Mouse (Mus musculus) retina, postnatal 7 days (tissue): Measurements from ENCODE around the gene Fastk.
"Not testable (repeated sequence)": the region's sequence is repeated elsewhere in the genome, so short reads cannot be mapped to it uniquely, and the experiment has no call there.

Source experiments
- DNase-seq: peaks from one replicate; pipeline ENCODE4 v3.0.0-alpha.2; 2012; ENCODE audit warnings: low read depth, low spot score

Fastk gene

GRCm38 (mm10) chr5:24424004-24424781 lies 20.9 kb downstream of the Fastk start:
- no peak for DNase-seq

DNA sequence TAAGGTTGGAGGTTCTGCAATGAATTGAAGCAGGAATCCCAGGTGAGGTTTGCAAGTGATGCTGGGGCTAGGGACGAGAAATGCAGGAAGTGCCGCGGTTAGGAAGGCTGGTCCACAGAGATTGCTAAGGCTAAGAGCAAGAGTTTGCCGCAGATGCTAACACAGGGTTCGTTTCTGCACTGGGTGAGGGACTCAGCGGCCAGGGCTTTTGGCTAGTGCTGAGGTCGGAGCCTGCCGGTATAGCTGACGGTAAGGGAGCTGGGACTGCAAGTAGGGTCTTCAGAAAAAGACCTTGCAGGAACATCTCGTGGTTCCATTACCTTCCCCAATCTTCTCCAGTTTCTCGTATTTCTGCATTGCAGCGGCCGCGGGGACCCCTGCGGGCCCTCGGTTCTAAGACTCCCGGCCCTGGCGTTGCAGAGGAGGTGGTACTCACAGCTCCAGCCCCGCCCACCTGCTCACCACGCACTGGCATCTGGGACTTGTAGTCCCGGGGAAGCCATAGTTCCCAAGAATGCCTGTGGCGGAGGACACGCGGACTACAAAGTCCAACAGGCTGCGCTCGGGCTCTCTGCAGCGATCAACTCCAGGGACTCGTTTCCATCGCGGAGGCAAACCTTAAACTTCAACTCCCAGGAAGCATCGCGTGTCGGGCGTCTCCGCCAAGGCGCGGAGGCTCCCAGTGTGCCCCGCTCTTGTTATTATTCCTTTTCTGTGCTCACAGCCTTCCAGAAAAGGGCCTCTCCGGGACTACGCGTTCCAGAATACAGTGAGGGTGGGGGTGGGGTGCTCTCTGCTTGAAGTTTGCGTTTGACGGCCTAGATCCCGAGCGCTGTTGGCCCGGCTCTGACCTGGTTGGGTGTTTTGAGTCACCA lies 21.7 kb downstream of the Fastk start, which contains the start of the genes Cdk5 and Slc4a2:
Gene Cdk5, minus strand, starts transcription at position 402 of the 875 bp plus-strand sequence.
Gene Slc4a2, plus strand, starts transcription at position 709 of the 875 bp plus-strand sequence.
- peak; percentile 96 for DNase-seq

DNA sequence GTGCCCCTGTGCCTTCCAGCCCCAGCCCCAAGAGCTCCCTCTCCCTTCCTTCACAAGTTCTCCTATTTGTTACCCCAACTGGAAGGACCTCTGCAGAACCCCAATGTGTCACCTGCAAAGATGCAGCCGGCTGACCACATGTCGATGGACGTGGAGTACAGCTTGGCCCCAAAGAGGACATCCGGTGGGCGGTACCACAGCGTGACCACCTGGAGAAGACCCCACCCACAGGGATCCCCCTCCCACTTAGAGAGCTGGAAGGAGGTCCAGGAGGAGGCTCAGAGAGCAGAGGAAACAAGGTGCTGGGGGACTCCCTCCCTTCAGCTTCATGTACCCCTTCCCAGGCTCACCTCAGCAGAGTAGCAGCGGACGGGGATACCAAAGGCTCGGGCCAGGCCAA lies 24.7 kb downstream of the Fastk start:
- DNase-seq: no peak

GRCm38 (mm10) chr5:24417587-24417986 lies 27.5 kb downstream of the Fastk start:
- DNase-seq: no peak

DNA sequence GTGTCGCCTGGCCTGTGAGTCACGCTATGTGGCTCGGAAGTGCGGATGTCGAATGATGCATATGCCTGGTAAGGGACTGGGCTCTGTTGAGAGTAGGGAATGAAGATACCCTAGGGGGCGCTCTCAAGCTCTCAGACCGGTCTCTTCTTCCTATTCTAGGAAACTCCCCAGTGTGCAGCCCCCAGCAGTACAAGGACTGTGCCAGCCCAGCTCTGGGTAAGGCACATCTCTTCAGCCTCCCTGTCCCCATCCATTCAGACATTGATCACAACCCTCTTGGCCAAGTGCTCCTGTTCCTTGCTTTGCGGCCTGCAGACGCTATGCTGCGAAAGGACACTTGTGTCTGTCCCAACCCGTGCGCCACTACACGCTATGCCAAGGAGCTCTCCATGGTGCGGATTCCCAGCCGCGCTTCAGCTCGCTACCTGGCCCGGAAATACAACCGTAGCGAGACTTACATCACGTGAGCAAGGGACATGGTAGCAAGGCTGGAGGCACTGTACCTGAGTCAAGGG lies 28.8 kb downstream of the Fastk start:
- no peak for DNase-seq

DNA sequence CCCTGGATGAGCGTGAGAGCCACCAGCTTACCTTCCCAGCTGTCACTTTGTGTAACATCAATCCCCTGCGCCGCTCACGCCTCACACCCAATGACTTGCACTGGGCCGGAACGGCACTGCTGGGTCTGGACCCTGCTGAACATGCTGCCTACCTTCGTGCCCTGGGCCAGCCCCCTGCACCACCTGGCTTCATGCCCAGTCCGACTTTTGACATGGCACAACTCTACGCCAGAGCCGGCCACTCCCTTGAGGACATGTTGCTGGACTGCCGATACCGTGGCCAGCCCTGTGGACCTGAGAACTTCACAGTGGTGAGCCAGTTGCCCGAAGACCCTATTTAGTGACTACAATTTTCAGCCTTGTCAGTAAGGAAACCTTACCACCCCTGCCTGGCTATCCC lies 31.1 kb downstream of the Fastk start:
- no peak for DNase-seq

DNA sequence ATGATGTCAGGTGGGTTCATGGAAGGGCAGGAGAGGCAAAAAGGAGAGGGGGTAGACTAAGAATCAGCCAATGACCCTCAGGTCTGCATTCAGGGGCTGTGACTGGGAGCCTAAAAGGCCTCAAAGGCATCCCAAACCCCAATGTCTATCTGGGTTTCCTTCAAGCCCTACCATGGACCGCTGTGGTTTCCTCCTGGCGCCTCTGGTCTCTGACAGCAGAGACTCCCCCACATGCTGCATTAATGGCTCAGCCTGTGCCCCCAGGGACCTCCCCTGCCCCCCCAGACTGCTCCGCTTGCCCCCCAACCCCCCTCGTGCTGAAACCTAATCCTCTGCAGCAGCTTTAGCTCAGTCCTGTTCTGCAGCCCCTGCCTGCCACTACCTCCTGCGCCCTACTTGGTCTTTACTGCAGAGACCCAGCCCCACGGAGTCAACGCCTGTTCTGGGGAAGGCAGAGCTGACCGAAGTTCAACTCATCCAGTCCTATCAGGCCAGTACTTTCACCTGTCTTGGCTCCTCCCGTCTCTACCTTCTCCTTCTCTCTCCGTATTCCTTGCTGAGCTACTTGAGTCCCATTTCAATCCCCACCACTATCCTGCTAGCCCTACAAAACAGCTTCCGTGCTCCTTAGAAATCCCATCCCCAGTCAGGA lies 31.9 kb downstream of the Fastk start, which contains the start of gene Asic3:
Gene Asic3, plus strand, starts transcription at position 351 of the 652 bp plus-strand sequence.
- no peak for DNase-seq

- DNase-seq: no peak
Measured at GRCm38 (mm10) chr5:24412063-24412462, 33.0 kb downstream of the Fastk start.

- DNase-seq: no peak
Measured at GRCm38 (mm10) chr5:24409466-24409865, 35.6 kb downstream of the Fastk start.

DNA sequence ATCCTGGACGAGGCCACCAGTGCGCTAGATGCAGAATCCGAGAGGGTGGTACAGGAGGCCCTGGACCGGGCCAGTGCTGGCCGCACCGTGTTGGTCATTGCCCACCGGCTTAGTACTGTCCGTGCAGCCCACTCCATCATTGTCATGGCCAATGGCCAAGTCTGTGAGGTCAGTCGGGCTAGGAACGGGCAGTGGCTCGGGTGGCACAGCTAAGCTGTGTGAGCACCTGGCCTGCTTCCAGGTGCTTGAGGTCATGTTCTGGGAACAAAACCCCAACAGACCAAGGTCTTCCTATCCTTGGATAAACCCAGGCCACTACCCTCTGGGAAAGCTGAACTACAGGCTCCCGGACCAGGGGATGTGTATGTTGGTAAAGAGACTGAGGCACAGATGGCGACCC lies 36.4 kb downstream of the Fastk start:
- DNase-seq: no peak

GRCm38 (mm10) chr5:24405389-24405876 lies 39.7 kb downstream of the Fastk start:
- DNase-seq: no peak

DNA sequence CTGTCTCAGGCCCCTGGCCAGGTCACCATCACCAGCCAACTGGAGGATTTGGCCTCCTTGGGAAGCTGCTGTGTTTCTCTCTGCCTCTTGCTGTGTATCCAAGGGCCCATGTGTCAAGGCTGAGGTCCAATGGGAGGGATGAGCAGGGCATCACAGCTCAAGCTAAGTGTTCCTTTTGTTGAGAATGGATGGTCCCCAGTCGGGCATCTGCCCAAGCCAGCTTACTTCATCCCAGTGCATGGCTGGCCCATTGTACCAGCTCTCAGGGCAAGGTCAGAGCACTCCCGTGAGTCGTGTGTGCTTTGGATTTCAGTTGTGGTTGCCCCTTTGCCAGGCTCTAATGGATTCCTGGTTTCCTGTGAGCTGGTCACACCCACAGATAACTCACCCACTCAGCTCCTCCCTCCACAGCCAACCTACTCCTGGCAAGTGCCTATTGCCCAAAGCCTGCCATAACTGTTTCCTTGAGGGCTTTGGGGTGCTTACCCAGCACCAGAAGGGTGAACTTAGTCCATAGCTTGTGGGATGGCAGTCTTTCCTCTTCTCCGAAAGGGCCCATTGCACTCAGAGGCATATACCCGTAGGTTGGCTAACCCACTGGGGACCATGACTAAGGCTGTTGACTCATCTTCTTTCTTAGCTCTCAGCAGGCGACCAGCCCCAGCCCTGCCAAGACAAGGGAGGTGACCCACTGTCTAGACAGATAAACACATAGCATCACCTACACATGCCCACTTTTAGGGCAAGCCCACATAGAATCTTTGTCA lies 40.3 kb downstream of the Fastk start:
- no peak for DNase-seq

DNA sequence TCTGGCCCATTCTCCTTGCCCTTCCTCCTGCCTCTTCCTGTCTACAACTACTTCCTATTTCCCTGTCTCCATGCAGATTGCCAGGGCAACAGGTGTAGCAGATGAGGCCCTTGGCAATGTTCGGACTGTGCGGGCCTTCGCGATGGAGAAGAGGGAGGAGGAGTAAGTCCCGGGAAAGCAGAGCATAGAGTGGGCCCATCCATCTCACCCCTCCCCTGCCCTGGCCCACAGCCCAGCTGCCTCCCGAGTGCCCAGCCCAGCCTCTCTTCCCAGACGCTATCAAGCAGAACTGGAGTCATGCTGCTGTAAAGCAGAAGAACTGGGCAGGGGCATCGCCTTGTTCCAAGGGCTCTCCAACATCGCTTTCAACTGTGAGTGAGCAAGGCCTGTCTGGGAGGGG lies 43.1 kb downstream of the Fastk start:
- DNase-seq: no peak

GRCm38 (mm10) chr5:24400911-24401605 lies 44.0 kb downstream of the Fastk start:
- DNase-seq: no peak

DNA sequence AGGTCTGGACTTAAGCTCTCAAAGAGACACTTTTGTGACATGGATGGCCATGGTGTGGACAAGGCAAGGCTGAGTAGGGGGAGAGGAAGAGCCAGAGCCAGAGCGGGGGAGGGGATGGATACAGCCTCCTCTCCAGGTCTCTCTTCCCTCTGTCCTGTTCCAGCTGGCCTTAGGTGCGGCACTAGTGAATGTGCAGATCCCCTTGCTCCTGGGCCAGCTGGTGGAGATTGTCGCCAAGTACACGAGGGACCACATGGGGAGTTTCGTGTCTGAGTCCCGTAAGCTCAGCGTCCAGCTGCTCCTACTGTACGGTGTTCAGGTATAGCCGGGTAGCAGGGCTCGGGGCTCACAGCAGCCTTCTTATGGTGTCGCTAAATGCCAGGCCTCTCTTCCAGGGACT lies 44.7 kb downstream of the Fastk start:
- no peak for DNase-seq

- no peak for DNase-seq
Measured at GRCm38 (mm10) chr5:24399686-24400085, 45.4 kb downstream of the Fastk start.

GRCm38 (mm10) chr5:24396254-24396653 lies 48.8 kb downstream of the Fastk start:
- not testable (repeated sequence) for DNase-seq

GRCm38 (mm10) chr5:24394165-24394894 lies 50.8 kb downstream of the Fastk start:
- peak; percentile 93 for DNase-seq

- peak; percentile 82 for DNase-seq
Measured at GRCm38 (mm10) chr5:24393392-24393997, 51.6 kb downstream of the Fastk start, which contains the start of gene Abcb8. Gene Abcb8, plus strand, starts transcription at chr5:24393663.
